Mouse (Mus musculus) frontal cortex, adult (tissue): Measurements from ENCODE around the gene Lyz1.
A peak's percentile ranks its signal among the peaks of the same experiment; 100 is the strongest.
"Not testable (repeated sequence)": the region's sequence is repeated elsewhere in the genome, so short reads cannot be mapped to it uniquely, and the experiment has no call there.

ENCODE experiments used
- ATAC-seq: cut with Nextera tagmentation; 2 replicates; pipeline ENCODE4 v1.9.2; 2017; ENCODE audit warnings: mild to moderate bottlenecking, moderate library complexity, mixed read lengths; ENCODE audit not compliant: low TSS enrichment

The Lyz1 gene

DNA sequence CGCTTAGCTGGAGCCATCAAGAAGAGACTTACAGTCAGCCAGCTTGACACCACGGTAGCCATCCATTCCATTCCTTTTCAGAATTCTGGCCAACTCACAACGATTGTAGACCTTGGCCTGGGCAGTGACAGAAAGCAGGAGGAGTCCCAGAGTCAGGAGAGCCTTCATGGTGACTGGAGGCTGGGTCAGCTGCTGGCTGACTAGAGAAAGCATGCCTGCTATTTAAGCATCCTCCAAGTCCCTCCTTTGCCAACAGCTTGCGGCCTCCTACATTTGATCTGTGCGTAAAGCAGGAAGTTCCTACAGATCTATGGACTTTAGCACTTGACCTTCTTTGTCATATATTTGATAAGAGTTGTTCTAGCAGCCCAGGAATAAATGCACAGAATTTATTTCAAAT is at the start of gene Lyz1:
TSS of gene Lyz1 (minus strand) at position 198 of the 400 bp plus-strand sequence.
- no peak for ATAC-seq

DNA sequence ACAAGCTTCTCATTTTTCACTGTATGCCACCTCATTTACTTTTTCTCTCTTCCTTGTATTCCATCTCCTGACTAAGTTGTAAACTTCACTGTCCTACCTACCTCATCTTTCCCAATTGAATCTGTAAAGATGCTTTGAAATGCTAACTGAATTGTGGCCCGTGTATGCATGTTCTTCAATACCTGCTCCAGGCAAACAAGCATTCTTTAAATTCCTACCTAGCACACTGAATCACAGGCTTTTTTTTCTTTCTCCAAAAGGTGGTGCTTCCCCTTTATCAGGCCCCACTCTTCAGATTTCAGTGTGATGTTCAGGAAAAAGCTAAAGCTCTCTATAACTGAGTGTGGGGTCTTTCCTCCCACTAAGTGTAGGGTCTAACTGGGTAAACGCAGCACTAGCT is 49.7 kb upstream of the Lyz1 start:
- ATAC-seq, result no peak

DNA sequence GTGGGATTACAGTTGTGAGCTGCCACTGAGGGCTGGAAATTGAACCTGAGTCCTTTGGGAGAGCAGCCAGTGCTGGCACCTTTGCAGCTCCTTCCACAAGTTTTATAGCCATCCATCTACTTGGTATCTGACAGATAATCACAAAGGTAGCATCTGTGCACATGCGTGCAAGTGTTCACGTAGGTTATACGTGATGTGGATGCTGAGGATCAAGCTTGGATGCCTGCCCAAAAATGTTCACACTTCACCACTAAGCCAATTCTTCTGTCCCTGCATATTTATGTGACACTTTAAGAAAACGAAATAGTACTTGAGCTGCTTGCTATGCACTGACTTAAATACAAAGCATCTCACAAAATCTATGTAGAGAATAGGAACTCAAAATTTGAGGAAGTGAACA is 48.4 kb upstream of the Lyz1 start:
- ATAC-seq, result no peak

DNA sequence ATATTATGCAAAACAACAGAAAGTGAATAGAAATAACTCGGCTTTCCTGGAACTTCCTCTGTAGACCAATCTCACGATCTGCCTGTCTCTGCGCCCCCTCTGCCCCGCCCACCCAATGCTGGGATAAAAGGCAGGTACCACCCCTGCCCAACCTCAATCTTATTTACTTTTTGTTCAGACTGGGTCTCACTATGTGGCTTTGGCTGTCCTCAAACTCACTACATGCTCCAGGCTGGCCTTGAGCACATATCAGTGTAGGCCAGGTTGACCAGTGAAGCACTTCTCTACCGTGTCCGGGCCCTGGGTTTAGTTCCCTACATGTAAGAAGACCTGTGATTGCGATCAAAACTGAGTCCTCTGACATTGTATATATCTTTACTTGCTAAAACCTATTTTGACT is 46.6 kb upstream of the Lyz1 start:
- no peak for ATAC-seq

DNA sequence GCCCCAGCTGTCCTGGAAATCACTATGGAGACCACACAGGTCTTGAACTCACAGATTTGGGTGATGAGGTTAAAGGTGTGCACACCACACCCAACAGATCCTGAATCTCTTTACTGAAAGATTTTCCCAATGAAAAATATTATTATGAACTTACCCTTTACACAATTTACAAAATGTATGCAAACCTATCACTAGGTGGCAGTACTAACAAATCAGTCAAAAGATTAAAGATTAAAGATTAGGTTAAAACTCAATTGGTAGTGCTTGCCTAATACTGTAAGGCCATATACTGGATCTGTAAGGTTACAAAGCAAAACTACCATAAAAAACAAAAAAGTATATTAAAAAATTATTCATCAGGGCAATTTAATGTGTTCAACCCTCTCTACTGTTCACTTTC is 45.3 kb upstream of the Lyz1 start:
- no peak for ATAC-seq

DNA sequence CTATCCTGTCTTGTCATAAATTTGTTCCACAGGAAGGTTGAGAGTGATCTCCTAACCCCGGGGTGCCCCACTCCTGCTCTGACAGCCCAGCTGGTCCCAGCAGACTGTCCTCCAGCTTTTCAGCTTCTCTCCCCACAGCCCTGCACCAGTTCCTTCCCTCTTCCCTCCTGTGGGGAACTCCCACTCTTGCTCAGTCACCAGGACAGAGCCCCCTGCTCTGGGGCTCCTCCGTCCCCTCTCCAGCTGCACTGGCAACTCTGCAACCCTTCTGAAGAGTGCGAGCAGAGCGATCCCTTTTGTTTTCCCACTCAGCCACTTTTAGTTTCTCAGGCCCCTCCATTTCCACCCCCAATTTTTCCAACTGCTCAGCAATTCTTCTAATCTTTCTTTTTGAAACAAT is 43.0 kb upstream of the Lyz1 start:
- no peak for ATAC-seq

GRCm38 (mm10) chr10:117330521-117330920 is 37.9 kb upstream of the Lyz1 start:
- ATAC-seq, result peak; percentile 63; the same call in 1 of the 2 replicates

DNA sequence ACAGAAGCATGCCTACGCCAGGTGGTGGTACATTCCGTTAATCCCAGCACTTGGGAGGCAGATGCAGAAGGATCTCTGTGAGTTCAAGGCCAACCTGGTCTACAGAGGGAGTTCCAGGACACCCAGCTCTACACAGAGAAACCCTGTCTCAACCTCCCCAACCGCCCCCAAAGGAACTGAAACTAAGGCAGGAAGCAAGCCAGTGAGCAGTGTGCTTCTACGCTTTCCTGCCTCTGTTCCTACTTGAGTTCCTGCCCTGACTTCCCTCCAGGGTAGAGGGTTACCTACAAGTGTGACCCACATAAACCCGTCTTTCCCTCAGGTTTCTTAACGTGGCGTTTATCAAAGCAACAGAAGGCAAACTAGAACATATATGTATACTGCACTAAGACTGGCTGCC is 31.1 kb upstream of the Lyz1 start:
- ATAC-seq, result no peak

GRCm38 (mm10) chr10:117322630-117323029 is 30.0 kb upstream of the Lyz1 start:
- no peak for ATAC-seq

GRCm38 (mm10) chr10:117320571-117320981 is 27.9 kb upstream of the Lyz1 start:
- no peak for ATAC-seq

GRCm38 (mm10) chr10:117316391-117316790 is 23.7 kb upstream of the Lyz1 start:
- no peak for ATAC-seq

- ATAC-seq, result no peak
Measured at GRCm38 (mm10) chr10:117313133-117313532, 20.5 kb upstream of the Lyz1 start.

GRCm38 (mm10) chr10:117312168-117312567 is 19.5 kb upstream of the Lyz1 start:
- no peak for ATAC-seq

GRCm38 (mm10) chr10:117304371-117304770 is 11.7 kb upstream of the Lyz1 start:
- no peak for ATAC-seq

- ATAC-seq, result no peak
Measured at GRCm38 (mm10) chr10:117301688-117302087, 9.0 kb upstream of the Lyz1 start.

GRCm38 (mm10) chr10:117299901-117300520 is 7.3 kb upstream of the Lyz1 start:
- ATAC-seq, result no peak

- no peak for ATAC-seq
Measured at GRCm38 (mm10) chr10:117299106-117299505, 6.4 kb upstream of the Lyz1 start.

GRCm38 (mm10) chr10:117298336-117298735 is 5.7 kb upstream of the Lyz1 start:
- no peak for ATAC-seq

DNA sequence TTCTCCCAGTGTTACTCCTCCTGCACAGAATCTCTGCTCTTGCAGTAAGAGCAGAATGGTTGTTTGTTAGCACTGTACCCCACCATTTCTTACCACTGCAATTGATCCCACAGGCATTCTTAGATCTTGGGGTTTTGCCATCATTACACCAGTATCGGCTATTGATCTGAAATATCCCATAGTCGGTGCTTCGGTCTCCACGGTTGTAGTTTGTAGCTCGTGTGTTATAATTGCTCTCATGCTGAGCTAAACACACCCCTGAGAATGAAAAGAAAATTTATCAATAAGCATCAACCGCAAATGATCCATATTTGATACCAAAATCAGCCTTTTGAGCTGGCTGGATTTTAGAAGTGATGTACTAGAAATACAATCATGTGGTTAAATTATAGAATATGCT is 1.7 kb downstream of the Lyz1 start:
- ATAC-seq, result not testable (repeated sequence)

- no peak for ATAC-seq
Measured at GRCm38 (mm10) chr10:117290046-117290870, 2.4 kb downstream of the Lyz1 start.

DNA sequence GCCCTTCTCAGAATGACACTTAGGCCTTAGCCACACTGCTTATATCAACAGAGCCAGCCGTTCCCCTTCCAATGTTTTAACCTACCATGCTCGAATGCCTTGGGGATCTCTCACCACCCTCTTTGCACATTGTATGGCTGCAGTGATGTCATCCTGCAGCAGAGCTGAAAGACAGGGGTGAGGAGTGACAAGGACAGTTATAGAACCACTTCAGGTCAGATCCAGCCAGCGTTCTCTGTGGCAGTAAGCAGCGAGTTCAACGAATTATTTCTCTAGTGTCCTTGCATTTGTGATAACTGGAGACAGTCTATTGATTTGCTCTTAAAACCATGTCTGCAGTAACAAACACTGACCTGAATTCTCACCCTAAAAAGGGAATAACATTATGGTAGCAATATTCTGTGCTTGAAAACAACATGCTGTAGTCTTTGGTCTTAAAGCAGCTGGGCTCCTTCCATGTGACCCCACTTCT is 3.6 kb downstream of the Lyz1 start:
- not testable (repeated sequence) for ATAC-seq

GRCm38 (mm10) chr10:117288197-117289033 is 4.3 kb downstream of the Lyz1 start:
- ATAC-seq, result no peak
